Mouse (Mus musculus) small intestine, adult 2 months (tissue): ENCODE measurements around the gene Ocm.

Experiments used
- CTCF ChIP-seq: fragments of 200-500 bp; IDR thresholded peaks from 2 replicates; pipeline ENCODE4 v1.5.1; 2012; ENCODE audit warnings: low read depth, mild to moderate bottlenecking, control low read depth, inconsistent platforms, low read length, moderate library complexity, mixed read lengths; ENCODE audit not compliant: insufficient replicate concordance, insufficient read length; ENCODE audit errors: extremely low read depth
- POLR2A ChIP-seq: fragments of 200-500 bp; IDR thresholded peaks from 2 replicates; pipeline ENCODE4 v1.6.1; 2012; ENCODE audit warnings: low read depth, mild to moderate bottlenecking, control low read depth, inconsistent platforms, low read length, moderate library complexity

- TF ChIP-seq CTCF (no peak), POLR2A (no peak)
These were observed 37.4 kb downstream of the Ocm start for GRCm38 (mm10) chr5:143989046-143989445.
